Mouse (Mus musculus): ENCODE results near the gene Sema4a. TPM values are rescaled to one million over a fixed set of nuclear protein-coding genes. Genes with fewer than 3 reads are reported as not detected.

The Sema4a gene
- polyA plus RNA-seq, 1 experiment from 2014 or later: 4.3 TPM

- whole genome bisulfite sequencing: 58% methylated on average over 8 of the region's 8 CpGs
- H3K36me3 ChIP-seq: peaks cover 25% of the 10 kb centered on the region
- H3K4me1 ChIP-seq: peaks cover 17% of the 10 kb centered on the region
- no peak for DNase-seq (ENCODE audit: low spot score)
- H3K9me3 ChIP-seq: no peaks in the 10 kb centered on the region
- H3K4me3 ChIP-seq: no peak overlapping the region
- H3K27me3 ChIP-seq (ENCODE audit: insufficient read depth, poor library complexity, severe bottlenecking): peaks cover 57% of the 10 kb centered on the region
- no peak overlapping the region for H3K27ac ChIP-seq
Observed at GRCm38 (mm10) chr3:88481372-88482040, 20.5 kb upstream of the Sema4a start.

- no peaks in the 10 kb centered on the region for H3K9me3 ChIP-seq
- H3K27ac ChIP-seq: no peak overlapping the region
- H3K4me1 ChIP-seq: peaks cover 12% of the 10 kb centered on the region
- no peak overlapping the region for H3K4me3 ChIP-seq
- H3K27me3 ChIP-seq (ENCODE audit: insufficient read depth, poor library complexity, severe bottlenecking): peaks cover 49% of the 10 kb centered on the region
- DNase-seq (ENCODE audit: low spot score): no peak
- whole genome bisulfite sequencing: 85% methylated on average over 5 of the region's 5 CpGs
- peaks cover 17% of the 10 kb centered on the region for H3K36me3 ChIP-seq
Observed at GRCm38 (mm10) chr3:88480679-88481078, 19.7 kb upstream of the Sema4a start.

- H3K4me3 ChIP-seq: no peak overlapping the region
- H3K27ac ChIP-seq: no peak overlapping the region
- WGBS: 84% methylated on average over 4 of the region's 4 CpGs
- peaks cover 41% of the 10 kb centered on the region for H3K27me3 ChIP-seq (ENCODE audit: insufficient read depth, poor library complexity, severe bottlenecking)
- no peaks in the 10 kb centered on the region for H3K9me3 ChIP-seq
- peaks cover 10% of the 10 kb centered on the region for H3K4me1 ChIP-seq
- peaks cover 16% of the 10 kb centered on the region for H3K36me3 ChIP-seq
- no peak for DNase-seq (ENCODE audit: low spot score)
Observed at GRCm38 (mm10) chr3:88479828-88480227, 18.8 kb upstream of the Sema4a start.

GRCm38 (mm10) chr3:88479163-88479562 is 18.2 kb upstream of the Sema4a start:
- no peak for DNase-seq (ENCODE audit: low spot score)
- Histone ChIP-seq H3K9me3 (no peaks in the 10 kb centered on the region), H3K36me3 (peaks cover 16% of the 10 kb centered on the region), H3K4me1 (0 out of 2 replicates have a peak, but pooled peaks cover 5% of the 10 kb centered on the region), H3K4me3 (no peak overlapping the region), H3K27me3 (ENCODE audit: insufficient read depth, poor library complexity, severe bottlenecking) (peaks cover 34% of the 10 kb centered on the region), H3K27ac (no peak overlapping the region)
- WGBS: 54% methylated on average over 3 of the region's 3 CpGs

GRCm38 (mm10) chr3:88477735-88478134 is 16.8 kb upstream of the Sema4a start:
- DNase-seq (ENCODE audit: low spot score): no peak
- H3K9me3 ChIP-seq: no peaks in the 10 kb centered on the region
- peaks cover 20% of the 10 kb centered on the region for H3K27me3 ChIP-seq (ENCODE audit: insufficient read depth, poor library complexity, severe bottlenecking)
- peaks cover 8% of the 10 kb centered on the region for H3K36me3 ChIP-seq
- H3K27ac ChIP-seq: no peak overlapping the region
- 2% methylated on average over 8 of the region's 8 CpGs for WGBS
- 0 out of 2 replicates have a peak, but pooled peaks cover 5% of the 10 kb centered on the region for H3K4me1 ChIP-seq
- H3K4me3 ChIP-seq: no peak overlapping the region

- Histone ChIP-seq H3K4me1 (0 out of 2 replicates have a peak, but pooled peaks cover 5% of the 10 kb centered on the region), H3K27ac (no peak overlapping the region), H3K9me3 (no peaks in the 10 kb centered on the region), H3K4me3 (no peak overlapping the region), H3K27me3 (ENCODE audit: insufficient read depth, poor library complexity, severe bottlenecking) (peaks cover 9% of the 10 kb centered on the region), H3K36me3 (no peaks in the 10 kb centered on the region; the same call in 1 of the 2 replicates)
- DNase-seq (ENCODE audit: low spot score): no peak
- WGBS: 60% methylated on average over 6 of the region's 6 CpGs
Observed at GRCm38 (mm10) chr3:88476403-88476802, 15.4 kb upstream of the Sema4a start.

GRCm38 (mm10) chr3:88473571-88473970 is 12.6 kb upstream of the Sema4a start:
- 88% methylated on average over 1 of the region's 1 CpGs for WGBS
- H3K27ac ChIP-seq: no peak overlapping the region
- H3K36me3 ChIP-seq: no peaks in the 10 kb centered on the region
- no peak for DNase-seq (ENCODE audit: low spot score)
- no peaks in the 10 kb centered on the region for H3K9me3 ChIP-seq
- no peak overlapping the region for H3K4me3 ChIP-seq
- no peaks in the 10 kb centered on the region for H3K27me3 ChIP-seq (ENCODE audit: insufficient read depth, poor library complexity, severe bottlenecking)
- H3K4me1 ChIP-seq: 0 out of 2 replicates have a peak, but pooled peaks cover 5% of the 10 kb centered on the region

GRCm38 (mm10) chr3:88473020-88473419 is 12.0 kb upstream of the Sema4a start:
- Histone ChIP-seq H3K36me3 (no peaks in the 10 kb centered on the region), H3K4me1 (0 out of 2 replicates have a peak, but pooled peaks cover 5% of the 10 kb centered on the region), H3K27me3 (ENCODE audit: insufficient read depth, poor library complexity, severe bottlenecking) (0 out of 2 replicates have a peak, but pooled peaks cover 4% of the 10 kb centered on the region), H3K4me3 (no peak overlapping the region), H3K9me3 (no peaks in the 10 kb centered on the region), H3K27ac (no peak overlapping the region)
- WGBS: 38% methylated on average over 5 of the region's 5 CpGs
- DNase-seq (ENCODE audit: low spot score): no peak

- Histone ChIP-seq H3K27ac (0 out of 2 replicates have a peak overlapping the region, but pooled peaks have one; percentile 36), H3K9me3 (no peaks in the 10 kb centered on the region), H3K36me3 (no peaks in the 10 kb centered on the region), H3K4me3 (no peak overlapping the region), H3K27me3 (ENCODE audit: insufficient read depth, poor library complexity, severe bottlenecking) (0 out of 2 replicates have a peak, but pooled peaks cover 9% of the 10 kb centered on the region), H3K4me1 (0 out of 2 replicates have a peak, but pooled peaks cover 4% of the 10 kb centered on the region)
- DNase-seq (ENCODE audit: low spot score): no peak
- WGBS: 59% methylated on average over 10 of the region's 10 CpGs
Observed at GRCm38 (mm10) chr3:88470943-88471479, 10.0 kb upstream of the Sema4a start.

- no peak overlapping the region for H3K27ac ChIP-seq
- no peak for DNase-seq (ENCODE audit: low spot score)
- WGBS: 78% methylated on average over 2 of the region's 2 CpGs
Observed at GRCm38 (mm10) chr3:88469466-88469865, 8.5 kb upstream of the Sema4a start.

GRCm38 (mm10) chr3:88467116-88467824 is 6.3 kb upstream of the Sema4a start:
- H3K4me3 ChIP-seq: no peak overlapping the region
- 0 out of 2 replicates have a peak, but pooled peaks cover 4% of the 10 kb centered on the region for H3K4me1 ChIP-seq
- no peaks in the 10 kb centered on the region for H3K36me3 ChIP-seq
- H3K9me3 ChIP-seq: no peaks in the 10 kb centered on the region
- H3K27ac ChIP-seq: no peak overlapping the region
- H3K27me3 ChIP-seq (ENCODE audit: insufficient read depth, poor library complexity, severe bottlenecking): peaks cover 9% of the 10 kb centered on the region; the same call in 1 of the 2 replicates
- DNase-seq (ENCODE audit: low spot score): peak; percentile 94
- 28% methylated on average over 16 of the region's 16 CpGs for WGBS

More at GRCm38 (mm10) chr3:88469466-88469865, 8.5 kb upstream of the Sema4a start:
- no peak overlapping the region for H3K4me3 ChIP-seq
- no peaks in the 10 kb centered on the region for H3K9me3 ChIP-seq
- 0 out of 2 replicates have a peak, but pooled peaks cover 9% of the 10 kb centered on the region for H3K27me3 ChIP-seq (ENCODE audit: insufficient read depth, poor library complexity, severe bottlenecking)
- H3K36me3 ChIP-seq: no peaks in the 10 kb centered on the region
- H3K4me1 ChIP-seq: 0 out of 2 replicates have a peak, but pooled peaks cover 4% of the 10 kb centered on the region

- Histone ChIP-seq H3K36me3 (no peaks in the 10 kb centered on the region), H3K27ac (no peak overlapping the region), H3K27me3 (ENCODE audit: insufficient read depth, poor library complexity, severe bottlenecking) (peaks cover 23% of the 10 kb centered on the region), H3K4me3 (no peak overlapping the region), H3K4me1 (peaks cover 6% of the 10 kb centered on the region; the same call in 1 of the 2 replicates), H3K9me3 (no peaks in the 10 kb centered on the region)
- WGBS: 76% methylated on average over 2 of the region's 2 CpGs
- DNase-seq (ENCODE audit: low spot score): no peak
Observed at GRCm38 (mm10) chr3:88465127-88465526, 4.1 kb upstream of the Sema4a start.

- peaks cover 30% of the 10 kb centered on the region for H3K27me3 ChIP-seq (ENCODE audit: insufficient read depth, poor library complexity, severe bottlenecking)
- peaks cover 6% of the 10 kb centered on the region; the same call in 1 of the 2 replicates for H3K4me1 ChIP-seq
- H3K4me3 ChIP-seq: no peak overlapping the region
- no peak overlapping the region for H3K27ac ChIP-seq
- 51% methylated on average over 3 of the region's 3 CpGs for WGBS
- H3K36me3 ChIP-seq: no peaks in the 10 kb centered on the region
- DNase-seq (ENCODE audit: low spot score): no peak
- H3K9me3 ChIP-seq: no peaks in the 10 kb centered on the region
Observed at GRCm38 (mm10) chr3:88464425-88464824, 3.4 kb upstream of the Sema4a start.

All from heart, embryonic 10.5 days (tissue).